Comparison of ENCODE assay signal across 8 mouse cellular contexts in the genomic region with DNA sequence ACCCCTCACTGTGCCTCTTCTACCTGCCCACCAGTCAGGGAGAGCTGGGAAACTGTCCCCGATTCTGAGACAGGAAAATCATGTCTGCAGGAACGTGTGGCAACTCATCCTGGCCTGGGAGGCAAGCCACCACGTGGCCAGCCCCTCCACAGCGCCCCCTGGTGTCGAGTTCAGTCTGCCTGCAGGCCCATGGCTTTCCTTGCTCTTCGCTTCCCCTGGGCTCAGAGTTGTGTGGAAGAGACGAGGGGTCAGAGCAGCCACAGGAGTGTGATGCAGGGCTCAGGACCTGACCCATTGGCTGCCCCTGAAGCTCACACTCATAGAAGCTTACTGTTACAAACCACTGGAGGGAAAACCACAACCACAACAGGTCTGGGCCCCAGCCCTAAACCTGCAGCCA. TPM values are rescaled to one million over a fixed set of nuclear protein-coding genes. Genes with fewer than 3 reads are reported as not detected.
DNase-seq lines count a peak whose midpoint lies in the region; ATAC-seq and TF ChIP-seq lines count a peak whose summit lies in the region.

No protein-coding gene starts in this region.

- no peak overlapping the region for H3K4me2 ChIP-seq in midbrain, embryonic 11.5 days
- no peak overlapping the region for H3K4me2 ChIP-seq in midbrain, embryonic 16.5 days (ENCODE audit: low read length)
- H3K4me2 ChIP-seq in limb, embryonic 14.5 days (replicated peaks; ENCODE audit: low read depth, low read length, severe bottlenecking) = no peak overlapping the region
- H3K4me2 ChIP-seq in neural tube, embryonic 12.5 days (replicated peaks) = no peak overlapping the region

- DNase-seq in midbrain, embryonic 11.5 days (ENCODE audit: low spot score, missing footprints) = peak; percentile 98
- DNase-seq in adrenal gland, postnatal 4 days (ENCODE audit: low spot score in 2 of 2) = peak; percentile 74 to 77
- peak; percentile 85 to 92 for DNase-seq in heart, postnatal 14 days
- DNase-seq in limb, embryonic 14.5 days (ENCODE audit: low spot score) = peak; percentile 43
- DNase-seq in thymus, postnatal 10 days (ENCODE audit: low spot score in 2 of 2) = peak; percentile 42 to 86

- peak; percentile 77 for TF ChIP-seq CTCF in embryonic fibroblast, embryonic 13.5 days (IDR thresholded peaks at IDR 0.05; ENCODE audit: borderline replicate concordance, insufficient read depth, low read length)

- TF ChIP-seq POLR2A in embryonic fibroblast, embryonic 13.5 days (IDR thresholded peaks at IDR 0.05; ENCODE audit: low read depth, low read length) = no peak
- no peak for TF ChIP-seq POLR2A in limb, embryonic 14.5 days (IDR thresholded peaks at IDR 0.05; ENCODE audit: borderline replicate concordance, extremely low read depth, insufficient read depth, insufficient read length)

- H3K27ac ChIP-seq in midbrain, embryonic 11.5 days (ENCODE audit: low read depth, low read length) = no peak overlapping the region
- no peak overlapping the region for H3K27ac ChIP-seq in midbrain, embryonic 16.5 days (ENCODE audit: low read length)
- H3K27ac ChIP-seq in embryonic fibroblast, embryonic 13.5 days (ENCODE audit: insufficient read depth, low read length) = no peak overlapping the region
- H3K27ac ChIP-seq in limb, embryonic 14.5 days (replicated peaks; ENCODE audit: low read depth, low read length) = no peak overlapping the region
- no peak overlapping the region for H3K27ac ChIP-seq in neural tube, embryonic 12.5 days

- H3K9ac ChIP-seq in midbrain, embryonic 11.5 days (ENCODE audit: low read length) = no peak overlapping the region
- H3K9ac ChIP-seq in midbrain, embryonic 16.5 days (ENCODE audit: low read depth, low read length) = no peak overlapping the region
- no peak overlapping the region for H3K9ac ChIP-seq in limb, embryonic 14.5 days (ENCODE audit: low read depth, low read length, severe bottlenecking)
- no peak overlapping the region for H3K9ac ChIP-seq in neural tube, embryonic 12.5 days

- 13% methylated on average over 7 of the region's 7 CpGs for WGBS in midbrain, embryonic 11.5 days
- 18% methylated on average over 7 of the region's 7 CpGs for WGBS in midbrain, embryonic 16.5 days
- 15% methylated on average over 7 of the region's 7 CpGs for WGBS in limb, embryonic 14.5 days
- 16% methylated on average over 7 of the region's 7 CpGs for WGBS in neural tube, embryonic 12.5 days

- ATAC-seq in midbrain, embryonic 11.5 days (ENCODE audit: low FRiP score) = peak; percentile 62
- no peak for ATAC-seq in midbrain, embryonic 16.5 days
- no peak for ATAC-seq in limb, embryonic 14.5 days (ENCODE audit: low FRiP score, low read depth)
- ATAC-seq in neural tube, embryonic 12.5 days (ENCODE audit: low FRiP score, low read depth) = 0 out of 2 replicates have a peak, but pooled peaks have one; percentile 33

- H3K9me3 ChIP-seq in midbrain, embryonic 11.5 days (ENCODE audit: control insufficient read depth, low read length) = no peaks in the 10 kb centered on the region
- H3K9me3 ChIP-seq in midbrain, embryonic 16.5 days (replicated peaks; ENCODE audit: control insufficient read depth, low read length, poor library complexity, severe bottlenecking) = no peaks in the 10 kb centered on the region
- no peaks in the 10 kb centered on the region for H3K9me3 ChIP-seq in limb, embryonic 14.5 days (ENCODE audit: control insufficient read depth, low read length)
- no peaks in the 10 kb centered on the region for H3K9me3 ChIP-seq in neural tube, embryonic 12.5 days

- no peaks in the 10 kb centered on the region; the same call in 1 of the 2 replicates for H3K4me1 ChIP-seq in midbrain, embryonic 11.5 days (ENCODE audit: control insufficient read depth, insufficient read depth, low read length)
- H3K4me1 ChIP-seq in midbrain, embryonic 16.5 days (ENCODE audit: control insufficient read depth, insufficient read depth, low read length) = no peaks in the 10 kb centered on the region
- H3K4me1 ChIP-seq in embryonic fibroblast, embryonic 13.5 days (ENCODE audit: control insufficient read depth, insufficient read depth, low read length) = no peaks in the 10 kb centered on the region
- no peaks in the 10 kb centered on the region for H3K4me1 ChIP-seq in limb, embryonic 14.5 days (ENCODE audit: control insufficient read depth, insufficient read depth, low read length)
- no peaks in the 10 kb centered on the region for H3K4me1 ChIP-seq in neural tube, embryonic 12.5 days

- H3K4me3 ChIP-seq in midbrain, embryonic 11.5 days (ENCODE audit: low read depth, low read length) = no peak overlapping the region
- no peak overlapping the region for H3K4me3 ChIP-seq in midbrain, embryonic 16.5 days (ENCODE audit: low read depth, low read length)
- H3K4me3 ChIP-seq in embryonic fibroblast, embryonic 13.5 days (ENCODE audit: insufficient read depth, low read length) = no peak overlapping the region
- H3K4me3 ChIP-seq in limb, embryonic 14.5 days (replicated peaks; ENCODE audit: low read length) = no peak overlapping the region
- H3K4me3 ChIP-seq in neural tube, embryonic 12.5 days = no peak overlapping the region

- no peaks in the 10 kb centered on the region for H3K36me3 ChIP-seq in midbrain, embryonic 11.5 days (ENCODE audit: control insufficient read depth, insufficient read depth, low read length)
- H3K36me3 ChIP-seq in midbrain, embryonic 16.5 days (ENCODE audit: control insufficient read depth, insufficient read depth, low read length) = no peaks in the 10 kb centered on the region
- H3K36me3 ChIP-seq in limb, embryonic 14.5 days (ENCODE audit: control insufficient read depth, insufficient read depth, low read length) = 0 out of 2 replicates have a peak, but pooled peaks cover 12% of the 10 kb centered on the region
- no peaks in the 10 kb centered on the region for H3K36me3 ChIP-seq in neural tube, embryonic 12.5 days

- no peaks in the 10 kb centered on the region for H3K27me3 ChIP-seq in midbrain, embryonic 11.5 days (ENCODE audit: control insufficient read depth, insufficient read depth, low read length)
- no peaks in the 10 kb centered on the region for H3K27me3 ChIP-seq in midbrain, embryonic 16.5 days (ENCODE audit: control insufficient read depth, insufficient read depth, low read depth, low read length)
- H3K27me3 ChIP-seq in limb, embryonic 14.5 days (ENCODE audit: control insufficient read depth, insufficient read depth, low read length) = no peaks in the 10 kb centered on the region
- no peaks in the 10 kb centered on the region for H3K27me3 ChIP-seq in neural tube, embryonic 12.5 days (replicated peaks)

- intact Hi-C loops in heart, postnatal 14 days (cut with DNase I) = loop anchor here (2.0 kb wide), 1 partner anchor 20 kb away; no protein-coding TSS in a partner anchor

RNA-seq across cellular contexts. Expression of gene Prkcd, which starts 13.5 kb away (rescaled TPM):
- polyA plus RNA-seq in midbrain, embryonic 11.5 days (2014; fragmentation: Nextera tagmentation; extraction: Ambion mirVana) = 17.6 and 20.1 TPM in 2 replicates
- 13.9 and 15.4 TPM in 2 replicates for polyA plus RNA-seq in midbrain, embryonic 16.5 days (2015; fragmentation: Nextera tagmentation; extraction: Ambion mirVana)
- 100 to 1,000 TPM; 197 to 224 TPM for total RNA-seq in adrenal gland, postnatal 4 days (2021)
- polyA plus RNA-seq in embryonic fibroblast, embryonic 13.5 days (2011; ENCODE audit: insufficient read length, low read depth, missing spikeins) = 56.9 and 60.5 TPM in 2 replicates
- total RNA-seq in heart, postnatal 14 days (2021) = 10 to 100 TPM; 14.3 to 15.7 TPM
- polyA plus RNA-seq in limb, embryonic 14.5 days (2012; rRNA removed) = 105 and 112 TPM in 2 replicates
- polyA plus RNA-seq in limb, embryonic 14.5 days (2014; fragmentation: Nextera tagmentation; extraction: Ambion mirVana) = 46.1 and 55.6 TPM in 2 replicates
- polyA plus RNA-seq in neural tube, embryonic 12.5 days (2016; fragmentation: Nextera tagmentation; extraction: Ambion mirVana) = 47.4 and 54.3 TPM in 2 replicates

RNA-seq across cellular contexts. Expression of gene Rft1, which starts 41.6 kb away (rescaled TPM):
- 11.0 and 12.3 TPM in 2 replicates for polyA plus RNA-seq in midbrain, embryonic 11.5 days (2014; fragmentation: Nextera tagmentation; extraction: Ambion mirVana)
- polyA plus RNA-seq in midbrain, embryonic 16.5 days (2015; fragmentation: Nextera tagmentation; extraction: Ambion mirVana) = 8.3 and 9.4 TPM in 2 replicates
- 10 to 100 TPM; 32.8 to 36.3 TPM for total RNA-seq in adrenal gland, postnatal 4 days (2021)
- polyA plus RNA-seq in embryonic fibroblast, embryonic 13.5 days (2011; ENCODE audit: insufficient read length, low read depth, missing spikeins) = 18.2 and 20.4 TPM in 2 replicates
- total RNA-seq in heart, postnatal 14 days (2021) = 1 to 10 TPM; 9.2 to 9.5 TPM
- polyA plus RNA-seq in limb, embryonic 14.5 days (2012; rRNA removed) = 21.3 and 26.6 TPM in 2 replicates
- polyA plus RNA-seq in limb, embryonic 14.5 days (2014; fragmentation: Nextera tagmentation; extraction: Ambion mirVana) = 14.3 and 15.4 TPM in 2 replicates
- polyA plus RNA-seq in neural tube, embryonic 12.5 days (2016; fragmentation: Nextera tagmentation; extraction: Ambion mirVana) = 12.0 and 13.5 TPM in 2 replicates

Comparison
In these comparisons a context has a peak if more than half of its experiments do, and no peak if none do; other contexts are left out.
1. ATAC-seq: peak in midbrain, embryonic 11.5 days (single experiment) and neural tube, embryonic 12.5 days (single experiment); none in midbrain, embryonic 16.5 days (single experiment) and limb, embryonic 14.5 days (single experiment).
2. DNase-seq: peak in every context shown above with its lines; median percentile 98 in midbrain, embryonic 11.5 days; 88 in heart, postnatal 14 days; 76 in adrenal gland, postnatal 4 days; 64 in thymus, postnatal 10 days; 43 in limb, embryonic 14.5 days.